Mouse (Mus musculus): ENCODE measurements around the gene Ccdc81. TPM values are rescaled to one million over a fixed set of nuclear protein-coding genes. Genes with fewer than 3 reads are reported as not detected.
A peak's percentile ranks its signal among the peaks of the same experiment; 100 is the strongest.

The Ccdc81 gene
- polyA plus RNA-seq, 1 experiment from 2014 or later: 0.69 TPM

- H3K4me1 ChIP-seq (replicated peaks; ENCODE audit: control insufficient read depth, insufficient read depth, low read length): no peaks in the 10 kb centered on the region
- H3K4me3 ChIP-seq (ENCODE audit: low read length): no peak overlapping the region
- H3K36me3 ChIP-seq (ENCODE audit: control insufficient read depth, insufficient read depth, low read length): no peaks in the 10 kb centered on the region
- no peak overlapping the region for H3K9ac ChIP-seq (ENCODE audit: low read length)
- H3K27ac ChIP-seq (ENCODE audit: low read length): no peak overlapping the region
- H3K27me3 ChIP-seq (ENCODE audit: control insufficient read depth, insufficient read depth, low read depth, low read length): no peaks in the 10 kb centered on the region
- no peak for ATAC-seq (ENCODE audit: low read depth)
- no peak overlapping the region for H3K4me2 ChIP-seq (ENCODE audit: low read depth, low read length)
- WGBS: 59% methylated on average over 4 of the region's 4 CpGs
- no peaks in the 10 kb centered on the region for H3K9me3 ChIP-seq (ENCODE audit: control insufficient read depth, low read length)
These were observed 57.8 kb downstream of the Ccdc81 start for GRCm38 (mm10) chr7:89845669-89846068.

DNA sequence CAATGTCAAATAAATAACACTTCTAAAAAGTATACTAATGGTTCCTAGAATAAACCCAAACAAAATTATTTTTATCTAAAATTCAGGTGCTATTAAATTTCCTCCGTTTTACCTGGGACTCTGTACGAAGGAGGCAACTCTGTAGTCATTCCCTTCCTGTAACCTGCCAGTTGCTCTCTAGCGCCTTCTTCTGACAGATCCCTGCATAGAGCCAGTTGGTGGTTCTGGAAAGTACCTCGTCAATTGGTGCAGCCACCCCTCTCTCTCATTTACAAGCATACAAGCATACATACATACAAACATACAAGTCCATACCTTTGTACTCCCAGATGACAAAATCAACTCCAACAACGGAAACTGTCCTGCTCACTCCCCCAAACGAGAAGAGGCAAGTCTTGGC, 59.9 kb downstream of the Ccdc81 start:
- no peaks in the 10 kb centered on the region for H3K36me3 ChIP-seq (ENCODE audit: control insufficient read depth, insufficient read depth, low read length)
- no peak overlapping the region for H3K27ac ChIP-seq (ENCODE audit: low read length)
- WGBS: 25% methylated on average over 6 of the region's 6 CpGs
- no peak for ATAC-seq (ENCODE audit: low read depth)
- H3K9ac ChIP-seq (ENCODE audit: low read length): no peak overlapping the region
- no peaks in the 10 kb centered on the region for H3K9me3 ChIP-seq (ENCODE audit: control insufficient read depth, low read length)
- H3K27me3 ChIP-seq (ENCODE audit: control insufficient read depth, insufficient read depth, low read depth, low read length): no peaks in the 10 kb centered on the region
- H3K4me2 ChIP-seq (ENCODE audit: low read depth, low read length): no peak overlapping the region
- no peak overlapping the region for H3K4me3 ChIP-seq (ENCODE audit: low read length)
- 0 out of 2 replicates have a peak, but pooled peaks cover 2% of the 10 kb centered on the region for H3K4me1 ChIP-seq (replicated peaks; ENCODE audit: control insufficient read depth, insufficient read depth, low read length)

- H3K4me3 ChIP-seq (ENCODE audit: low read length): no peak overlapping the region
- H3K36me3 ChIP-seq (ENCODE audit: control insufficient read depth, insufficient read depth, low read length): no peaks in the 10 kb centered on the region
- no peak for ATAC-seq (ENCODE audit: low read depth)
- H3K27ac ChIP-seq (ENCODE audit: low read length): no peak overlapping the region
- 59% methylated on average over 6 of the region's 6 CpGs for WGBS
- no peaks in the 10 kb centered on the region for H3K9me3 ChIP-seq (ENCODE audit: control insufficient read depth, low read length)
- no peak overlapping the region for H3K4me2 ChIP-seq (ENCODE audit: low read depth, low read length)
- H3K4me1 ChIP-seq (replicated peaks; ENCODE audit: control insufficient read depth, insufficient read depth, low read length): 0 out of 2 replicates have a peak, but pooled peaks cover 2% of the 10 kb centered on the region
- H3K27me3 ChIP-seq (ENCODE audit: control insufficient read depth, insufficient read depth, low read depth, low read length): no peaks in the 10 kb centered on the region
- H3K9ac ChIP-seq (ENCODE audit: low read length): no peak overlapping the region
These were observed 60.3 kb downstream of the Ccdc81 start for GRCm38 (mm10) chr7:89843121-89843520.

- WGBS: 84% methylated on average over 5 of the region's 5 CpGs
These were observed 61.1 kb downstream of the Ccdc81 start for GRCm38 (mm10) chr7:89842404-89842715.

GRCm38 (mm10) chr7:89841670-89842403, 61.6 kb downstream of the Ccdc81 start:
- peak overlapping the region; percentile 30; the same call in 1 of the 2 replicates for H3K4me2 ChIP-seq (ENCODE audit: low read depth, low read length)

More at GRCm38 (mm10) chr7:89842404-89842715, 61.1 kb downstream of the Ccdc81 start:
- ATAC-seq (ENCODE audit: low read depth): no peak
- H3K27ac ChIP-seq (ENCODE audit: low read length): no peak overlapping the region
- no peaks in the 10 kb centered on the region for H3K36me3 ChIP-seq (ENCODE audit: control insufficient read depth, insufficient read depth, low read length)
- no peak overlapping the region for H3K9ac ChIP-seq (ENCODE audit: low read length)
- no peak overlapping the region for H3K4me2 ChIP-seq (ENCODE audit: low read depth, low read length)
- no peak overlapping the region for H3K4me3 ChIP-seq (ENCODE audit: low read length)
- no peaks in the 10 kb centered on the region for H3K9me3 ChIP-seq (ENCODE audit: control insufficient read depth, low read length)
- peaks cover 2% of the 10 kb centered on the region; the same call in 1 of the 2 replicates for H3K4me1 ChIP-seq (replicated peaks; ENCODE audit: control insufficient read depth, insufficient read depth, low read length)
- no peaks in the 10 kb centered on the region for H3K27me3 ChIP-seq (ENCODE audit: control insufficient read depth, insufficient read depth, low read depth, low read length)

DNA sequence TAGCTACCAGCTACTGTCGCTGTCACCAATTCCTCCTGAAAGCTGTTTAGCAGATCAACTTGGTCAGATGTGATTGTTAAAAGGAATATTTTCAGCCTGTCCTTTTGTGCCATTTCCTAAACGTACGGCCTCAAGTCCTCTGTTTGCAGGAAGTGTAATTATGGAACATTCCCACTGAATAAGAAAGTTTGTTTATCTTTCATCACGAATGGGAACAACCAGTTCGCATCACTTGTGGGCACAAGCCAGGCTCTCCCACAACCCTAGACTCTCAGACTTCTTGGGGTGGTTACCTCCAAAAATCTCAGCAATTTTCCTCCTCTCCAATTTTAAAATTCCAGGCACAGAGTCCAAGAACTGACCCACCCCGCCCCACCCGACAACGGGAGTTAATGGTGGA, 63.7 kb downstream of the Ccdc81 start:
- H3K9ac ChIP-seq (ENCODE audit: low read length): no peak overlapping the region
- no peak overlapping the region for H3K4me2 ChIP-seq (ENCODE audit: low read depth, low read length)
- H3K36me3 ChIP-seq (ENCODE audit: control insufficient read depth, insufficient read depth, low read length): no peaks in the 10 kb centered on the region
- ATAC-seq (ENCODE audit: low read depth): no peak
- no peak overlapping the region for H3K4me3 ChIP-seq (ENCODE audit: low read length)
- peaks cover 2% of the 10 kb centered on the region; the same call in 1 of the 2 replicates for H3K4me1 ChIP-seq (replicated peaks; ENCODE audit: control insufficient read depth, insufficient read depth, low read length)
- no peaks in the 10 kb centered on the region for H3K9me3 ChIP-seq (ENCODE audit: control insufficient read depth, low read length)
- H3K27ac ChIP-seq (ENCODE audit: low read length): no peak overlapping the region
- 53% methylated on average over 8 of the region's 8 CpGs for WGBS
- no peaks in the 10 kb centered on the region for H3K27me3 ChIP-seq (ENCODE audit: control insufficient read depth, insufficient read depth, low read depth, low read length)

More at GRCm38 (mm10) chr7:89841670-89842403, 61.6 kb downstream of the Ccdc81 start:
- Histone ChIP-seq H3K4me1 (replicated peaks; ENCODE audit: control insufficient read depth, insufficient read depth, low read length) (peaks cover 2% of the 10 kb centered on the region; the same call in 1 of the 2 replicates), H3K27me3 (ENCODE audit: control insufficient read depth, insufficient read depth, low read depth, low read length) (no peaks in the 10 kb centered on the region), H3K9me3 (ENCODE audit: control insufficient read depth, low read length) (no peaks in the 10 kb centered on the region), H3K9ac (ENCODE audit: low read length) (0 out of 2 replicates have a peak overlapping the region, but pooled peaks have one; percentile 20), H3K27ac (ENCODE audit: low read length) (no peak overlapping the region), H3K4me3 (ENCODE audit: low read length) (no peak overlapping the region), H3K36me3 (ENCODE audit: control insufficient read depth, insufficient read depth, low read length) (no peaks in the 10 kb centered on the region)
- WGBS: 27% methylated on average over 15 of the region's 15 CpGs
- peak; percentile 71 for ATAC-seq (ENCODE audit: low read depth)

- Histone ChIP-seq H3K4me1 (replicated peaks; ENCODE audit: control insufficient read depth, insufficient read depth, low read length) (peaks cover 2% of the 10 kb centered on the region; the same call in 1 of the 2 replicates), H3K9ac (ENCODE audit: low read length) (no peak overlapping the region), H3K9me3 (ENCODE audit: control insufficient read depth, low read length) (no peaks in the 10 kb centered on the region), H3K4me2 (ENCODE audit: low read depth, low read length) (no peak overlapping the region), H3K27ac (ENCODE audit: low read length) (no peak overlapping the region), H3K27me3 (ENCODE audit: control insufficient read depth, insufficient read depth, low read depth, low read length) (no peaks in the 10 kb centered on the region), H3K4me3 (ENCODE audit: low read length) (no peak overlapping the region), H3K36me3 (ENCODE audit: control insufficient read depth, insufficient read depth, low read length) (no peaks in the 10 kb centered on the region)
- no peak for ATAC-seq (ENCODE audit: low read depth)
- 51% methylated on average over 4 of the region's 4 CpGs for WGBS
These were observed 65.6 kb downstream of the Ccdc81 start for GRCm38 (mm10) chr7:89837841-89838240.

GRCm38 (mm10) chr7:89836676-89837075, 66.8 kb downstream of the Ccdc81 start:
- WGBS: 94% methylated on average over 7 of the region's 7 CpGs
- Histone ChIP-seq H3K4me2 (ENCODE audit: low read depth, low read length) (no peak overlapping the region), H3K9me3 (ENCODE audit: control insufficient read depth, low read length) (no peaks in the 10 kb centered on the region), H3K36me3 (ENCODE audit: control insufficient read depth, insufficient read depth, low read length) (no peaks in the 10 kb centered on the region), H3K9ac (ENCODE audit: low read length) (no peak overlapping the region), H3K27me3 (ENCODE audit: control insufficient read depth, insufficient read depth, low read depth, low read length) (no peaks in the 10 kb centered on the region), H3K27ac (ENCODE audit: low read length) (no peak overlapping the region), H3K4me3 (ENCODE audit: low read length) (no peak overlapping the region), H3K4me1 (replicated peaks; ENCODE audit: control insufficient read depth, insufficient read depth, low read length) (peaks cover 2% of the 10 kb centered on the region; the same call in 1 of the 2 replicates)
- ATAC-seq (ENCODE audit: low read depth): no peak

GRCm38 (mm10) chr7:89835566-89835965, 67.9 kb downstream of the Ccdc81 start:
- ATAC-seq (ENCODE audit: low read depth): no peak
- WGBS: 67% methylated on average over 8 of the region's 8 CpGs
- H3K9me3 ChIP-seq (ENCODE audit: control insufficient read depth, low read length): no peaks in the 10 kb centered on the region
- no peak overlapping the region for H3K4me2 ChIP-seq (ENCODE audit: low read depth, low read length)
- no peaks in the 10 kb centered on the region for H3K36me3 ChIP-seq (ENCODE audit: control insufficient read depth, insufficient read depth, low read length)
- no peak overlapping the region for H3K9ac ChIP-seq (ENCODE audit: low read length)
- H3K27ac ChIP-seq (ENCODE audit: low read length): no peak overlapping the region
- no peaks in the 10 kb centered on the region for H3K27me3 ChIP-seq (ENCODE audit: control insufficient read depth, insufficient read depth, low read depth, low read length)
- peaks cover 2% of the 10 kb centered on the region; the same call in 1 of the 2 replicates for H3K4me1 ChIP-seq (replicated peaks; ENCODE audit: control insufficient read depth, insufficient read depth, low read length)
- no peak overlapping the region for H3K4me3 ChIP-seq (ENCODE audit: low read length)
